Mouse (Mus musculus): ENCODE data around the gene Wrap53.

The Wrap53 gene

DNA sequence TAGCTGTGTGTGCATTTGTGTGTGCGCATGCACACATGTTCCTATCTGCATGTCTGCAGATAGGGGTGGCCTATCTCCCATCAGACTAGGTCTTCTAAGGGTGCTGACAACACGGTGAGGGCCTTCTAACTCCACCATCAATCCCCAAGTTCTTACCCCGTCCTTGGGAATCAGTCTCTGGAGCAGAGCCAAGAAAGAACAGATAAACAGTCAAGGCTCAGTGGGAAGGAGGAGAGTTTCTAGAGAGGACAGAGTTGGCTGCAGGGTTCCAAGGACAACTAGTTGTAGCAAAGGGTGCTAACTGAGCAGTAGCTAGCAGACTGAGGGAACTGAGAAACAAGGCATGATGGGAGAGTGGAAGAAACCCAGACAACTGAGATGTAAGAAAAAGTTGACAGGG is 21.7 kb upstream of the Wrap53 start:
- DNase-seq (ENCODE audit: inconsistent ontology term), result no peak

DNA sequence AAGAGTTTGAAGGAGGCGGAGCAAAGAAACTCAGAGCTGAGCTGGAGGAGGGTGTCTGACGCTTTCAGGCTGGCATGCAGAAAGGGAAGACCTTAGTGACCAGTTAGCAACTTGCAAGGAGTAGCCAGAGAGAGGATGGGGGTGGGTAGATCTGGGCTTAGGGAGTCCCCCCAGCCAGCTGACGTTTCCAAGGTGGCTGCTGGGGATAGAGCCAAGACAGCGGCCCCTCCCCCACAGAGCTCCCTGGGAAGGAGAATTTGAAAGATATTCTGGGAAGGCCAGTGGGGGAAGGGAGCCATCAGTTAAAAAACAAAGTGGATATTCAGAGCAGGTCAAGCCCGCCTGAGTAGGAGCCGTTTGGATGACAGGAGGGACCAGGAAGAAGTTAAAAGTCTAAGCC is 20.0 kb upstream of the Wrap53 start:
- DNase-seq (ENCODE audit: inconsistent ontology term), result peak; percentile 31

DNA sequence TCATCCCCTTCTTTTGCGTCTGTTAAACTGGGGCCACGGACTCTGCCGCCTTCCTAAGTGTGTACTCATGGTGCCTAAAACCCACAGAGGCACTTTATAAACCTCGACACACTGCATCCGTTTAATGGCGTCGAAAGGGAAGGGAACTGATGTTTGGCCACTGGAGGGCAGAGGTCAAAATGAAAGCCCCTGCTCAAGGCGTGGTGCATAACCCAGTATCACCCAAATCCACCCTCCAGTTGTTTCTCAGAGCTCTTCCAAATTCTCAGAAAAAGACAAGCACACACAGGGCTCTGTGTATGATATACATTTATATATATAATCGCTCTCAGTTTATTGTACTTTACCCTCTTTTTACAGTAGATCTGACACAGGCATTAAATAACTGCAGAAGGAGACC is 19.4 kb upstream of the Wrap53 start:
- DNase-seq (ENCODE audit: inconsistent ontology term), result no peak

DNA sequence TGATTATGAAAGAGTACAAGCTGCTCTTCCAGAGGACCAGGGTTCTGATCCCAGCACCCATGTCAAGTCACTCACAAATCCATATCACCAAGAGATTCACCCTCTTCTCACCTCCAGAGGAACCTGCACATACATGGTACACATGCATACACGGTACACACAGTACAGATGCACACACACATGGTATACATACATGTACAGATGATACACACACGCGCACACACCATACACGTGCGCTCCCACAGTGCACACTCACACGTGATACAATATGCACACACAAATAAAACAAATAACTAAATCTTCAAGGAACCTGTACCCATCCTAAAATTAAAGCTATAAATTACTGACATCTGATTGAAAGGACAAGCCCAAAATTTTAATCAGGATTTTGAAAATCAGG is 14.8 kb upstream of the Wrap53 start:
- DNase-seq (ENCODE audit: inconsistent ontology term), result no peak

DNA sequence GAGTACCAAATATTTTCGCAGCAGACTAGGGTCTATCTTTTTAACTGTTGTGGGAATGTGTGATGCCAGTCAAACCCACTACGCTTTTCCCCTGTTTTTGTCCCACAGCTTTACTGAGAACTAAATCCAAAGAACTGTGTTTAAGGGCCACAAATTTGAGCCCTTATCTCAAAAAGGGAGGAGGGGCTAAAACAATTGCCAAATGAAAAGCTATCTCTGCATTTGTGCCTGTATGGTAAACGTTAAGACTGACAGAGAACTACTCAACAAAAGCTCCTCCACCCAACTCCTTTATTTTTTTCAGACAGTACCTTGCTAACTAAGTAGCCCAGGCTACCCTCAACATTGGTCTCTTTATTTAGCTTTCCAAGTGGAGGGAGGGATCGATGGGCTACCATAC is 12.7 kb upstream of the Wrap53 start:
- DNase-seq (ENCODE audit: inconsistent ontology term), result no peak

DNA sequence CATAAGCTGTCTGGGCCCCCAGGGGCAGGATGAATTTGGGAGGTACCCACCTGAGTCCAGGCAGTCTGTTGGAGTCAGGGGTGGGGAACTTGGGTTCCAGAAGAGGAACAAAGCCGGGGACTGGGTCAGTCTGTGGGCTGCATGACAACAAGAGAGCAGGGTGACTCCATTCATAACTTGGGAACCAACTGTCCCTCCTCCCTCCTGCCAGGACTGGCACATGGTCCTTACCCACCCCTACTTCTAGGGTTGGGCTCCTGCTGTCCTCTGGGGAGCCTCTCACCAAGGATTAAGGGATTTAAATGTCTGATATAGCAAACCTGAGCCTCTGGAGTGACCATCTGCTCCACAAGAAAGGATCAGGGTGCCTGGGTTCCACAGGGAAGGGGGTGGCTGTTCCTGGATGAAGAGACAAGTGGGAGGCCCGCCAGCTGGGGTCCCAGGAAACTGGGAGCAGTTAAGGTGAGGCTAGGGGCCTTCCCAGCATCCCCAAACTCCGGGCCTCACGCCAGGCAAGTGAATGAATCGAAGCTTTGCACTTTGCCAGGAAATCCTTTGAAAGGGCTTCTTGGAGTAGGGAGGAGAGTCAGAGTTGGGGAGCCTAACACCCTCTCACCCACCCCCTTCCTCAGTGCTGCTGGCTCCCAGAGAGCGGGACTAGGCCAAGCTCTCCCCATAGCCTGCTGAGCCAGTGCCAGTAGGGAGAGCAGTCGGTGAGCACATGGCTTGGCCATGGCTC is 12.0 kb upstream of the Wrap53 start:
- DNase-seq (ENCODE audit: inconsistent ontology term), result peak; percentile 30

DNA sequence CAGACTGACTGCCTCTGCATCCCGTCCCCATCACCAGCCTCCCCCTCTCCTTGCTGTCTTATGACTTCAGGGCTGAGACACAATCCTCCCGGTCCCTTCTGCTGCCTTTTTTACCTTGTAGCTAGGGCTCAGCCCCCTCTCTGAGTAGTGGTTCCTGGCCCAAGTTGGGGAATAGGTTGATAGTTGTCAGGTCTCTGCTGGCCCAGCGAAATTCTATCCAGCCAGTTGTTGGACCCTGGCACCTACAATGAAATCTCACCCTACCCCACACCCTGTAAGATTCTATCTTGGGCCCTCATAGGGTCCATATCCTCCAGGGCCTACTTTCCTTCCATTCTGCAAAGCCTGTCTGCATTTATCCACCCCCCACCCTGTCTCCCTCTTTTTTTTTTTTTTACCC is 11.4 kb upstream of the Wrap53 start:
- DNase-seq (ENCODE audit: inconsistent ontology term), result no peak

DNA sequence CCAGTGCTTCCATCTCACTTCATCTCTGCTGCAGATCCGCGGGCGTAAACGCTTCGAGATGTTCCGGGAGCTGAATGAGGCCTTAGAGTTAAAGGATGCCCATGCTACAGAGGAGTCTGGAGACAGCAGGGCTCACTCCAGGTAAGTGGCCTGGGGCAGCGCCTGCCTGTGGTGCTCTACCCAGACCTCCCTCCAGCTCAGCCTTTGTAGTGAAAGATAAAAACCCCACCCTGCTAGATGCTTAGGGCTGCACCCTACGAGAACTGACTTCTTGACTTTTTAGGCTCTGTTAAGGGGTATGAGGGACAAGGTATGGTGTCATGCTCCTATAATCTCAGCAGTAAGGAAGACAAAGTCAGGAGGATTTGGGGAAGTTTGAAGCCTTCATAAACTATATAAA is 10.6 kb upstream of the Wrap53 start:
- no peak for DNase-seq (ENCODE audit: inconsistent ontology term)

DNA sequence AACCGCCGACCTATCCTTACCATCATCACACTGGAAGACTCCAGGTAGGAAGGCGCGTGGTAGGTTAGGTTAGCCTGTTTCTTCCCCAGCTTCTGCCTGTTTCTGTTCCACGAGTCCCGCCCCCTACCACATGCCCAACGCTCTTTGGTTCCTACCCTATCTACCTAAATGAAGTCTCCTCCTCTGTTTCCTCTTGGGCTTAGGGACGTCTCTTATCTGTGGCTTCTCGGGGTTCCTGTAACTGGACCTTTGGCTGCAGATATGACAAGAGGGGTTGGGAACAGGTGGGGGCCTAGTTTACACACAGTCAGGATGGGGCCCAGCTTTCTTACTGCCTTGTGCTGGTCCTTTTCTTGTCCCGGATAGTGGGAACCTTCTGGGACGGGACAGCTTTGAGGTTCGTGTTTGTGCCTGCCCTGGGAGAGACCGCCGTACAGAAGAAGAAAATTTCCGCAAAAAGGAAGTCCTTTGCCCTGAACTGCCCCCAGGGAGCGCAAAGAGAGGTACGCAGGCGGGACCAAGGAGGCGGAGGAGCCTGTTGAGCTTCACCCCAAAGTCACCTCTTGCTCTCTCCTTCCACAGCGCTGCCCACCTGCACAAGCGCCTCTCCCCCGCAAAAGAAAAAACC is 9.3 kb upstream of the Wrap53 start:
- no peak for DNase-seq (ENCODE audit: inconsistent ontology term)

DNA sequence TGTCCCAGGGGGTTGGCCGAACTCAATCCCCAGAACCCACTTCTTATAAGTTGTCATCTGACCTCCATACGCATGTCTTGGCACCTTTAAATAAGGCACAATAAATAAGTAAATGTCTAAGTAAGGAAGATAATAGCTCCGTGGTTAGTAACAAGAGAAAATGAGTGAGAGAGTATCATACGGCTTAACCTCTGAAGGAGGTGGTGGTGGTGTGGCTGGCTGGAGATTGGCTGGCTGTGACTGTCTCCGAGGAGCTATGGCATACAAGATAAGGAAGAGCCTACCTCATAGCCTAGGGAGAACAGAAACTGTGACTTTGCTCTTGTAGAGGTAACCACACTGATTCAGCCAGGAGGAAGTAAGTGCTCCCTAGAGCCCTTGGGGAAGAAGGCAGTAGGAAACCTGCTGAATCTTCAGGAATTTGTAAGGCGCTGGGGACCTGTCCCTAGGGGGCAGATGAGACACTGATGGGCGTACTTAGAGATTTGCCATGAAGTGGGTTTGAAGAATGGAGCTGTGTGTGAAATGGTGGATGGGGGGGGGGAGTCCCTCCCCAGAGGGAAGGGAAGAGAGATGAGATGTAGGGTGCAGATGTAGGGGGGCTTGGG is 5.8 kb upstream of the Wrap53 start:
- no peak for DNase-seq (ENCODE audit: inconsistent ontology term)

DNA sequence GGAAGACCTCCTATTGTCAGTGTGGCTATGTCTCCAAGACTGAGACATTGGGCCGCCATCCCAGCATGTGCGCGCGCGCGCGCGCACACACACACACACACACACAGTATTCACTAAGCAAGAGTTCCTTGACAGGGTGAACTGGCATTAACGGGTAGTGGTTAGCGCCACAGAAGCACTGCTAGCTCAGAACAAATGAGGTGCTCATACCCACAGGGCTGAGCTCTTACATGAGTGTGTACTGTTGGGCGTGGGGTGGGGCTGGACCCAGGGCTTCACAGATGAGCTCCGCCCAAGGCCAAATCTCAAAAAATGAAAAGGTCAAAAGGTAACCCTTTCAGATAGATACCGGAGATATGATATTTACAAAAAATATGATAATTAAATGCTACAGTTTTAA is 4.9 kb upstream of the Wrap53 start:
- DNase-seq (ENCODE audit: inconsistent ontology term), result no peak

DNA sequence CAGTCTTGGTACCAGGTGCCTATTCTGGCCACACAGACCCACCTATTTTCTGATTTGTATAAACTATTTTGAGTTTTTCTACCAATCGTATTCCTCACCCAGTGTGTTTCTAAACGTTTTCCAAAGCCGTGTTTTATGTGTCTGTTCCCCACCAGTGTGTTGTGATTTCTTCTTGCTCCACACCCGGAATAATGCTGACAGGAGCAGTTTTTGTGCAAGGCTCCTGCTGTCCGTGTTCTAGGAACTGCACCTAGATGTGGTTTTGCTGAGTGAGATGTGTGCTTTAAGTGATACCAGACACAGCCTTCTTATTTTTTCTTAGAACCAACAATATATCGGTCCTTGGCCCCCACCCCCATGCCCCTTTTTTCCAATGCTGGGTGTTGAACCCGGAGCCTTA is 4.0 kb upstream of the Wrap53 start:
- DNase-seq (ENCODE audit: inconsistent ontology term), result no peak

DNA sequence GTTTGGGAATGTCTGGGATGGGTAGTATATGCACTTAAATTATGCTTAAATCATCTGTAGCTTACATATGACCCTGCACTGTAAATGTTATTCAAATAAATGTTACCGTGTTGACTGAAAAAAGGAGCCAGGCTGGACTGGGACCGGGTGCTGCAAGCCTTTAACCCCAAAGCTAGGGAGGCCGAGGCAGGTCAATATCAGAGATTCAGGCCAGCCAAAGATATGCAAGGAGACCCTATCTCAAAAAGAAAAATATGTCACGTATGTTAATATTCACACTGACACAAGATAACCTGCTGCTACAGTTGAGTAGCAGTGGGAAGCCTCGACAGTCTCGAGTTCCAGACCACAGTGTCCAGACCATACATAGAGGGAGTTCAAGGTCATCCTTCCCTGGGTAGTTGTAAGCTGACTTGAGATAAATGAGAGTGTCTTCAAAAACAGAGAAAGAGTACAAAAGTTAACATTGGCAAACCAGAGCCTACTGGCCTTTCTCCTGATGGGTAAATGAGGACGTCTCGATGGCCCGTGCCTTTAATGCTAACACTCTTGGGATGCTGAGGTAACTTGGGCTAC is 2.3 kb upstream of the Wrap53 start:
- no peak for DNase-seq (ENCODE audit: inconsistent ontology term)

DNA sequence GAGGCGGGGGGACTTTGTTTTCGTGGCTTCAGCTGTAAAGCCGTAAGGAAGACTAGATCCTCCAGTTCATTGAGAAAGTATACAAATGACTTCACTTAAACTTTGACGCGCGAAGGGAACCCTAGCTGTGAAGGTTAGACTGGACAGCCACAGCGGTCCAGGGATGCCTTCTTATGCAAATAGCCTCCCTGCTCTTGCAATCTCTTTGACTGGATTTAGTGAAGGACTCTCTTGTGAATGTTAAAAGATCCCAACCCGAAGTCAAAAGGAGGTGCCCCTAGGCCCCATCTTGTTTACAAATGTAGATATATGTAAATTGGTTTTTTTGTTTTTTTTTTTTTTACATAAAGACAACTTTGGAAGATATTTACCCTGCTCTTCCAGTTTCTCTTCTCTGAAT is 1.8 kb upstream of the Wrap53 start:
- DNase-seq (ENCODE audit: inconsistent ontology term), result no peak

DNA sequence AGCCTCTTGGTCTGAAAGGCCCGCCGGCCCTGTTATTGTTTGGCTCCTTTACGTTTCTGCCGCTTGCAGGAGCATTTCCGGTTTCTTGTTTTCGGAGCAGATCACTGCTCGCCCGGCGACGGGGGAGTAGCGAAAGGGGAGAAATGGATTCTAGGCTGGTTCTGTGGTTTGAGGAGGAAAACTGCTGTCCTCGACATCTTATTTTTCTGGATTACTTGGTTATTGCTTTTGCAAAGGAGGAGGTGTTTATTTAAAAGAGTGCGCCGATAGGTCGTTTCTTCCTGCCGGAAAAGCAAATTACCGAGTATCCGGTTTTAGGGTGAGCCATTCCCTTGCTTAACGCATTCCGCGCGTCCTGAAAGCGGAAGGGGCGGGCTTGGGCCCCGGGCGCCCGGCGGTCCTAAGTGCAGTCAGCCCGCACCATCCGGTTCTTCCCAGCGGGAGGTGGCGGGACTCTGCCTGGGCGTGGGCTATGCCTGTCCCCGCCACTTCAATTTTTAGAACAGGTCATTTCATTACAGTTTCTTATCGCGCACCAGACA is 1.2 kb upstream of the Wrap53 start:
- DNase-seq (ENCODE audit: inconsistent ontology term), result peak; percentile 97

DNA sequence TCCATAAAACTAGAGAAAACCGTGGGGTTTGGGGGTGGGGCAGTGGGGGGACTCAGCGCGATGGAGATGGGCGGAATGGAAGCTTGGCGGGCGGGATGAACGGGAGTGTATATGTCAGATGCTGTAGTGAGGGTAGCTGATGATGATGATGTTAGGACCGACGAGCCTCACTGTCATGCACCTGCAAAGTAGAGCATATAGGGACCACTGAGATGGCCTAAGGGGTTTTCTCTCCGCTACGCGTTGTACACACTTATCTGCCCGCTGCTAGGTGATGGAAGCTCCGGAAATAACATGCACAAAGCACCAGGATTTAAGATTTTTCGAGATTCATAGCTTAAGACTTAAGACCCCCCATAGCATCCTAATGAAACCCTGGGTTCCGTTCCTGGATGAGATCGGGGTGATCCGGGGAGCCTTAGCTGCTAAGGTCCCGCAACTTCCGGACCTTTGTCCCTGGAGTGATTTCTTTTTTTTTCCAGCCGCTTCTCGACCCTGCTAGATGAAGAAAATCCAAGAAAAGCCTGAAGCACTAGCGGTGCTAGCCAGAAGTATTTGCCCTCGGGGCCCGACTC is 604 bp upstream of the Wrap53 start:
- DNase-seq (ENCODE audit: inconsistent ontology term), result no peak

DNA sequence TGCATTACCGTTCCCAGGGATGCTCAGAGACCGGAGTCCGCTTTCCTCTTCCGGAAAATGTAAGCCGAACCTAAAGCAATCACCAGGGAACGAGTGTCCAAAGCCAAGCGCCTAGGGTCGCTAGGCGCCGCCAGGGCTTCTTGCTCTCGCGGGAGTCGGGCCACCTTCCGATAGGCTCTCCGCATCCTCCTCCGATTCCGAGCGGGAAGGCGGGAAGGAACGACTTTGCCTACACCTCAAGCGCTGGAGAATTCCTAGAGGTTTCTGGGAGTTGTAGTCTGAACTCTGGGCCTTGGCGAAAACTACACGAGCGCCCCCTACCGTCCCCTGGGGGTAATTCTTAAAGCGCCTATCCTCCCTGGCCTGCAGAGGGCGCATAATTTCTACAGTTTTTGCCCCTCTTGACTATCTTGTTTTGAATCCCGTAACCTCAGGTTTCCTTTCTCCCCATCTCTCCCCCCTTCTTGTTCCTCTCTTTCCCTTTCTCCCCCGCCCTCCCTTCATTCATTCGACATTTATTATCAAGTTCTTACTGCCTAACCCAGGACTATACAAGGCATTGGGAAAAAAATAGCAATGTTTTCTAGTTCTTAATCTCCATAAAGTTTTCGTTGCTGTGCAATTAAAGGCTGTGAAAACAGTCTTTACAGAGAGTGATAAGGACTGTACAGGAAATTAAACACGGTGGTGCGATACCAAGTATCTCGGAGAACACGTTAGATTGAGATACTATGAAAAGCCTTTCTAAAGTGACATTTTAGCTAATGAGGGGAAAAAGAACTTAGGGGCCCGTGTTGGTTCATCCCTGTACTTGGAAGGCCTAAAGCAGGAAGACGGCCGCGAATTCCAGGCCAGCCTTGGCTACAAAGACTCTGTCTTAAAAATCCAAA is 682 bp downstream of the Wrap53 start:
- peak; percentile 99 for DNase-seq (ENCODE audit: inconsistent ontology term)

DNA sequence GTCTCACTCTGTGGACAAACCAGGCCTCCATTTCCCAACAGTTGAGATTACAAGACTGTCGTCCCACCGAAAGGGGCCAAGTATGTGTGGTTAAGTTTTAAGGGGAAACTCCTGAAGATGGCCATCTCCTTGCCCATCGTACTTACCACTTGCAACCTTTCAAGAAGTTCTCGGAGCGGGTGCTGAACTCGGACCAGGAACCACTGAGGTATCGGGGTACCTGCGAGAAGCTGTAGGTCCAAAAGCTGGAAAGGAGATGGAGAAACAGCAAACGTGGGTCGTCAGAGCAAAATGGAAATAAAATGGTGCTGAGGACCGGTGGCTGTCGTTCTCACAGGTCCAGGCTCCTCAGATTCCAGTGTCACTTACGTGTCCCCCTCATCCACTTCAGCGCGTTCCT is 1.8 kb downstream of the Wrap53 start:
- DNase-seq (ENCODE audit: inconsistent ontology term), result no peak

DNA sequence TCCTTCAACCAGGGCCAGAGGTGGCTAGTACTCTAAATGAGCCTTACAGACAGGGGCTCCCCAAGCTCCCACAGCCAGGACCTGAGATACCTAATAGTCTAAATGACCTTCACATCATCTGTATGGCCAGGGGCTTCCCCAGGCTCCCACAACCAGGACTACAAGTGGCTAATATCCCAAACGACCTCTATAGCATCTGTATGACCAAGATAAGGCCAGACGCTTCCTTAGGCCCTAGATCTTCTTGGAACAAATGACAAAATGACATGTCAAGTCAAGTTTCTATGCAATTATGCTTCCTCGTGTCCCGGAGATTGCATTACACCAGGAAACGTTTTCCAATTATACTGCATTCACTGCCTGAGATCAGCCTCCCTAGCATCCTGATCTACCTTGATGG is 3.7 kb downstream of the Wrap53 start:
- no peak for DNase-seq (ENCODE audit: inconsistent ontology term)

DNA sequence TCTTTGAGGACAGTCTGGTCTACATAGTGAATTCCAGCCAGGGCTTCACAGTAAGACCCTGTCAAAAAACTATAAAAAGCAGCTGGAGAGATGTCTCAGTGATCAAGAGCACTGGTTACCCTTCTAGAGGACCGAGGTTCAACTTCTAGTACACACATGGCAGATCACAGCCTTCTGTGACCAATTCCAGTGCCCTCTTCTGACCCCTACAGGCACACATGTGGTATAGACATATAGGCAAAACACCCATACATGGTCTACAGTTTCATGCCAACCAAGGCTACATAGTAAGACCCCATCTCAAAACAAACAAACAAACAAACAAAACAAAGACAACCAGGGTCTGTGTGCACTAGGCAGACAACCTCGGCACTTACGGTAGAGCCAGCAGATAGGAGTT is 4.8 kb downstream of the Wrap53 start:
- DNase-seq (ENCODE audit: inconsistent ontology term), result no peak

DNA sequence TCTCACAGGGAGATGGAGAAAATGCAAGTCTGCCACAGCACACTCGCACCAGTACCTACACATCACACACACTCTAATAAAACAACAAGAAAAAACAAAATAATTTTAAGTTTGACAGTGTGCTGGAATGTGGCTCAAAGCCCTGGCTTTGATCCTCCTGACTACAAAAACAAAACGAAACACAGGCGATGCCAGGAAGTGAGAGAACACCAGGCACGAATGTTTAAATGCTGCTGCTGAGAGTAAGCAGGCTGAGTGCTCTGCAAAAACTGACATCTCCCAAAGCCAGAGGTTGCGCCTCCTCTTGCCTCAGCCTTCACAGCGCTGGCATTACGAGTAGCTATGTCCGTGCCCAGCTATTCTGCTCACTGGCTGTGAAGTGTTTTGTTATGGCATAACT is 14.9 kb downstream of the Wrap53 start:
- no peak for DNase-seq (ENCODE audit: inconsistent ontology term)
